Mouse (Mus musculus): ENCODE data around the gene Tmem270.

DNA sequence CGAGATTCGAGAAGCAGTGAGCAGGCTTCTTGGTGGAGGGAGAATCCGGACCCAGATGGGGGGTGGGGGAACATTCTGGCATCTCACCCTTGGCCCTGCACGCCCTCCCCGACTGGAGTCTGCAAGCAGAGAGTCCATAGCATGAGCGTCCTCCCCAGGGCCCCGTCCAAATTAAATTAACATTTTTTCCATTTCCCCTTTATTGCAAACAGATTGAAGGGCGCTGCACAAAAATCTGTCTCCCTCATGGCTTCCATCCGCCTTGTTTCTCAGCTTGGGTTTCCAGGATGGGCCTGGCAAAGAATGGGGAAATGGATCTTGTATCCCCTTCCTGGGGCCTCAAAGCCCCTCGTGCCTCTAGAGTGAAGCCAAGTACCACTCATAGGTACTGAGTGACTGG is 48.2 kb downstream of the Tmem270 start:
- TF ChIP-seq CTCF (IDR thresholded peaks at IDR 0.05; ENCODE audit: low read depth, low read length) (no peak), POLR2A (IDR thresholded peaks at IDR 0.05; ENCODE audit: insufficient read depth, low read length) (no peak)
